Mouse (Mus musculus): Measurements from ENCODE around the gene Schip1. TPM values are rescaled to one million over a fixed set of nuclear protein-coding genes. Genes with fewer than 3 reads are reported as not detected.
A peak's percentile ranks its signal among the peaks of the same experiment; 100 is the strongest.

Gene Schip1
- polyA plus RNA-seq, 1 experiment from 2014 or later: 164 TPM

- no peaks in the 10 kb centered on the region for H3K9me3 ChIP-seq (replicated peaks)
- peaks cover 62% of the 10 kb centered on the region for H3K4me1 ChIP-seq
- ATAC-seq (ENCODE audit: low FRiP score): no peak
- H3K4me2 ChIP-seq: no peak overlapping the region
- no peak overlapping the region for H3K9ac ChIP-seq (replicated peaks)
- no peaks in the 10 kb centered on the region for H3K27me3 ChIP-seq (replicated peaks)
- no peak overlapping the region for H3K4me3 ChIP-seq (replicated peaks)
- no peak overlapping the region for H3K27ac ChIP-seq (replicated peaks)
- H3K36me3 ChIP-seq: no peaks in the 10 kb centered on the region
- 59% methylated on average over 13 of the region's 13 CpGs for WGBS
Observed at GRCm38 (mm10) chr3:68581591-68581990, 517.0 kb downstream of the Schip1 start.

- ATAC-seq (ENCODE audit: low FRiP score): no peak
- no peak overlapping the region; the same call in 1 of the 2 replicates for H3K4me2 ChIP-seq
- no peaks in the 10 kb centered on the region for H3K27me3 ChIP-seq (replicated peaks)
- H3K36me3 ChIP-seq: no peaks in the 10 kb centered on the region
- H3K27ac ChIP-seq (replicated peaks): peak overlapping the region; percentile 75; the same call in 1 of the 2 replicates
- H3K9me3 ChIP-seq (replicated peaks): no peaks in the 10 kb centered on the region
- 54% methylated on average over 12 of the region's 12 CpGs for WGBS
- peaks cover 60% of the 10 kb centered on the region for H3K4me1 ChIP-seq
- no peak overlapping the region for H3K4me3 ChIP-seq (replicated peaks)
- no peak overlapping the region for H3K9ac ChIP-seq (replicated peaks)
Observed at GRCm38 (mm10) chr3:68582103-68582740, 517.6 kb downstream of the Schip1 start.

DNA sequence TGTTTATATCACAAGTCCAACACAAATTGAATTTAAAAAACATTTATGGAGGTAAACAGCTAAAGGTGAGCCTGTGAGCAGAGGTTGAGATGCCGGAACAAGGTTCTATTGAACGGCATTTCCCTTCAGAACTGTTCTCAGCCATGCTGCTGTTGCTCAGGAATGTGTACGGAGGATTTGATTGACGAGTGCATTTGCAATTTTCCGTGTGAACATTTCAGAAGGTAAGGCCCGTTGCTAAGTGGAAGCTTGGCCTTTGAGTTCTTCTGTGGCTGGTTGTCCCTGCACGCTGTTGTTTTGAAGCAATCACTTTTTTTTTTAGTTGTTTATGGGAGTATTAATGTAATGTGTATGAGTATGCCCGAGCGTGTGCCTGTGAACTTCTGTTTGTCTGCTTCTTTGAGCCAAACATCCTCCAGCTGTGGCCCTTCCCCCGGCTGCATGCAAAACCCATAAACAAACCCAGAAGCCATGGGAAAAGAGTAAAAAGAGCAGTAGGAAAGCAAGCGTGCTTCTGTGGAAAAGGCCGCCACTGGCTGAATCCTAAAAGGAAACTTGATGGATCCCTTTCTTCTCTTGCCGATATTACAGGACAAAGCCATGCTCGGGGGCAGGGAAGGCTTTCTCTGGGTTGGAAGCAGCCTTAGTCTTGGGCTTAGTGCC, 518.6 kb downstream of the Schip1 start:
- H3K4me3 ChIP-seq (replicated peaks): no peak overlapping the region
- peaks cover 67% of the 10 kb centered on the region for H3K4me1 ChIP-seq
- H3K27ac ChIP-seq (replicated peaks): peak overlapping the region; percentile 75
- no peaks in the 10 kb centered on the region for H3K36me3 ChIP-seq
- no peaks in the 10 kb centered on the region for H3K27me3 ChIP-seq (replicated peaks)
- ATAC-seq (ENCODE audit: low FRiP score): no peak
- H3K9ac ChIP-seq (replicated peaks): no peak overlapping the region
- no peaks in the 10 kb centered on the region for H3K9me3 ChIP-seq (replicated peaks)
- 8% methylated on average over 14 of the region's 14 CpGs for WGBS
- peak overlapping the region; percentile 45 for H3K4me2 ChIP-seq

DNA sequence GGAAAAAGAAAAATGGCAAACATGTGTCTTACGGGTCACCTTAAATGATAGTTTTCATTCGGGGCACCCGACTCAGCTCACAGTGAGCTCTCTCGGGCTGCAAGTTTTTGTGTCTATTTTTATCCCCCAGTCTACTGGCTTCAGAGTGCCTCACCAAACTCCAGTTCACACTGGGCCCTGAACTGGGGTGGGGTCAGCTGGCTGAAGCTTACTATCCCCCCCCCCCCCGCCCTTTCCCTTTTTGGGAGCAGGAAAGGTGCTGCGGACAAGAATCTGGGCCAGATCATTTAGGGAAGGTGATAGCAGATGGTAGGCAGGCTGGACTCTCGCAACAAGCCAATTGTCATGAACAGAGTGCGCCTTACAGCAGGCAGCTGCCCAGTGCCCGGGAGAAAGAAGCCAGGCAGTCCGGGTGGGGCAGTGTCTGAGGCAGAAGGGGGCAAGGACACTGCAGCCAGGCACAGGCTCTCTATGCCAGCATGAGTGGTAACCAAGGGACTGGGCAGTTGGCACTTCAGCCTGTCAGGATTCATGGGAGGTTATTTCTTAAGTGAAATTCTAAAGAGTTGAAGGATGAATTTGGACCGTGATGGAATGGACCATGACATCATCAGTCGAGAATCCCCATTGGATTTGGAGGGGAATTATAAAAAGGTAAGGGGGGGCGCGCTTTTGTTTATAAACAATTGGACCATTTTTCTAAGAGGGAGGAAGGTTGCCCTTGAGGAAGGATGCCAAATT, 519.3 kb downstream of the Schip1 start:
- WGBS: 29% methylated on average over 14 of the region's 14 CpGs
- Histone ChIP-seq H3K27me3 (replicated peaks) (no peaks in the 10 kb centered on the region), H3K9ac (replicated peaks) (no peak overlapping the region), H3K4me1 (peaks cover 66% of the 10 kb centered on the region), H3K9me3 (replicated peaks) (no peaks in the 10 kb centered on the region), H3K36me3 (no peaks in the 10 kb centered on the region), H3K27ac (replicated peaks) (peak overlapping the region; percentile 75), H3K4me2 (peak overlapping the region; percentile 45), H3K4me3 (replicated peaks) (no peak overlapping the region)
- ATAC-seq (ENCODE audit: low FRiP score): peak; percentile 39; the same call in 1 of the 2 replicates

DNA sequence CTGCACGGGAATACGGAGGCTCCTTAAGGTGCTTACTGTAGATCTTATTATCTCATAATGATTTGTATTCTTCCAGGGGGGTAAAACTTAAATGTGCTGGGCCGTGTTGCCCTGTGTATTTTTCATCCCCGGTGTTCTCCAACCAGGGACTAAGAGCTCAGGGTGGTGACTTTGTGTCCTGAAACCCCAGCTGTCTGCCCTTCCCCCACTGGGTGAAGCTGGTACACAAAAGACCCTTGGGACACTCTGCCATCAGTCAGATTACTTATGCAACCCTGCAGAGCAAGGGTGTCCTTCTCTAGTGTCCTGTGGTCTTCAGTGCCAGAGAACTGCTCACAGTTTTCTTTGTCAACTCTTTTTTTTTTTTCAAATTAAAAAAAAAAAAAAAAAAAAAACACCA, 520.6 kb downstream of the Schip1 start:
- no peaks in the 10 kb centered on the region for H3K27me3 ChIP-seq (replicated peaks)
- H3K36me3 ChIP-seq: no peaks in the 10 kb centered on the region
- H3K4me2 ChIP-seq: no peak overlapping the region
- H3K9ac ChIP-seq (replicated peaks): no peak overlapping the region
- WGBS: 57% methylated on average over 4 of the region's 4 CpGs
- H3K9me3 ChIP-seq (replicated peaks): no peaks in the 10 kb centered on the region
- ATAC-seq (ENCODE audit: low FRiP score): no peak
- 0 out of 2 replicates have a peak overlapping the region, but pooled peaks have one; percentile 18 for H3K27ac ChIP-seq (replicated peaks)
- H3K4me1 ChIP-seq: peaks cover 67% of the 10 kb centered on the region
- no peak overlapping the region for H3K4me3 ChIP-seq (replicated peaks)

- WGBS: 21% methylated on average over 9 of the region's 9 CpGs
- Histone ChIP-seq H3K9ac (replicated peaks) (no peak overlapping the region), H3K4me1 (peaks cover 72% of the 10 kb centered on the region), H3K27ac (replicated peaks) (no peak overlapping the region), H3K9me3 (replicated peaks) (no peaks in the 10 kb centered on the region), H3K4me3 (replicated peaks) (no peak overlapping the region), H3K27me3 (replicated peaks) (no peaks in the 10 kb centered on the region), H3K36me3 (no peaks in the 10 kb centered on the region), H3K4me2 (no peak overlapping the region)
- ATAC-seq (ENCODE audit: low FRiP score): no peak
Observed at GRCm38 (mm10) chr3:68586646-68587064, 522.1 kb downstream of the Schip1 start.

- ATAC-seq (ENCODE audit: low FRiP score): 0 out of 2 replicates have a peak, but pooled peaks have one; percentile 16
- peaks cover 69% of the 10 kb centered on the region for H3K4me1 ChIP-seq
Observed at GRCm38 (mm10) chr3:68587567-68588245, 523.1 kb downstream of the Schip1 start.

DNA sequence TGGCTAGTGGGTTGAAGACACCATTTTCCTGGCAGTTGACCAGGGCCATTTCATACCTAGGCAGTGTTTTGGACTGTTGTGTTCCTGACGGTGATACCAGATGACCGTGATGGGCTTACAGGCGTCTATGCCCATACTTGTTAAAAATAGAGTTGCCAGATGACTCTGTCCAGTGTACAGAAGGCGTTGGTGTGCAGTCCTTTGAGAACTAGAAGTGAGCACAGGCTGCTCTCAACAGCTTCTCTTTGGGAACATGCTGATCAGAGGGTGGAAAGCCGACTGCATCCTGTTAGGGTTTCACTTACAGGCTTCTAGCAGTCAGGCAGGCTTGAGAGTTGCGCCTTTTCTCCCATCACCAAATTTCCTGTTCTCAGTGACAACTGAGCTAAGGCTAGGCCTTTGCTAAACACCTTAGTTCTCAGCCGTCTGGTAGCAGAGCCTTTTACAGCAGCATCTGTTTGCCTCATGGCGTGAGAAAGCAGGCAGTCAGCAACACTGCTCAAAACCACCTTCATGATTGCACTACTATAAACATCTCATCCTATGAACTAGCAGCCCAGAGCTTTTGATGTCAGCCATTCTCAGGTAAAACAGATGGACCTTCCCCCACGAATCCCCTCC, 524.7 kb downstream of the Schip1 start:
- no peak for ATAC-seq (ENCODE audit: low FRiP score)
- H3K27ac ChIP-seq (replicated peaks): no peak overlapping the region; the same call in 1 of the 2 replicates
- WGBS: 78% methylated on average over 9 of the region's 9 CpGs

More at GRCm38 (mm10) chr3:68587567-68588245, 523.1 kb downstream of the Schip1 start:
- Histone ChIP-seq H3K4me2 (no peak overlapping the region), H3K9ac (replicated peaks) (no peak overlapping the region), H3K4me3 (replicated peaks) (no peak overlapping the region), H3K27ac (replicated peaks) (no peak overlapping the region; the same call in none of the 2 replicates), H3K9me3 (replicated peaks) (no peaks in the 10 kb centered on the region), H3K27me3 (replicated peaks) (no peaks in the 10 kb centered on the region), H3K36me3 (no peaks in the 10 kb centered on the region)
- WGBS: 25% methylated on average over 10 of the region's 10 CpGs

DNA sequence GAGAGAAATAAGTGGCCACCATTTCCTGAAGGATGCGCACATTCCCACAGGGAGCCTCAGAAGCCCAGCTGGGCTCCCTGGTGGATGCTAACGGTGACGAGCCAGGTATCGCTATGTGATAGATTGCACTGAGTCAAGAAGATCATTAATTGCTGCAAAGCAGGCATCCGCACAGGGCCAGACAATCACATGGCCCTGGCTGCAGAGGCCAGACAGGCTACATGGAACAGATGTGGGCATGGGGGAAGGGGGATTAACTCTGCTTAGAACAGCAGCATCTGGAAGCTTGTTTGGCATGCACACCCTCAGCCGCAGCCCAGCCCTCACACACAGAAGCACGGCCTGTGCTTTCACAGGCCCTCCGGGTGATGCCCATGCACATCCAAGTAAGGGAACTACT, 525.8 kb downstream of the Schip1 start:
- no peaks in the 10 kb centered on the region for H3K9me3 ChIP-seq (replicated peaks)
- peak overlapping the region; percentile 54; the same call in 1 of the 2 replicates for H3K27ac ChIP-seq (replicated peaks)
- no peak; the same call in 1 of the 2 replicates for ATAC-seq (ENCODE audit: low FRiP score)
- 31% methylated on average over 8 of the region's 8 CpGs for WGBS
- H3K36me3 ChIP-seq: no peaks in the 10 kb centered on the region
- no peak overlapping the region for H3K4me3 ChIP-seq (replicated peaks)
- no peak overlapping the region; the same call in 1 of the 2 replicates for H3K4me2 ChIP-seq
- H3K27me3 ChIP-seq (replicated peaks): no peaks in the 10 kb centered on the region
- peaks cover 69% of the 10 kb centered on the region for H3K4me1 ChIP-seq
- no peak overlapping the region for H3K9ac ChIP-seq (replicated peaks)

More for the DNA sequence above, 524.7 kb downstream of the Schip1 start:
- H3K4me3 ChIP-seq (replicated peaks): no peak overlapping the region
- no peak overlapping the region for H3K9ac ChIP-seq (replicated peaks)
- H3K4me1 ChIP-seq: peaks cover 65% of the 10 kb centered on the region
- no peaks in the 10 kb centered on the region for H3K27me3 ChIP-seq (replicated peaks)
- H3K4me2 ChIP-seq: no peak overlapping the region
- no peaks in the 10 kb centered on the region for H3K36me3 ChIP-seq
- no peaks in the 10 kb centered on the region for H3K9me3 ChIP-seq (replicated peaks)

GRCm38 (mm10) chr3:68592575-68592974, 528.0 kb downstream of the Schip1 start:
- Histone ChIP-seq H3K36me3 (peaks cover 2% of the 10 kb centered on the region; the same call in 1 of the 2 replicates), H3K27ac (replicated peaks) (no peak overlapping the region), H3K9ac (replicated peaks) (no peak overlapping the region), H3K9me3 (replicated peaks) (no peaks in the 10 kb centered on the region), H3K27me3 (replicated peaks) (no peaks in the 10 kb centered on the region), H3K4me1 (peaks cover 55% of the 10 kb centered on the region), H3K4me3 (replicated peaks) (no peak overlapping the region), H3K4me2 (no peak overlapping the region)
- ATAC-seq (ENCODE audit: low FRiP score): no peak
- WGBS: 85% methylated on average over 10 of the region's 10 CpGs

All from neural tube, embryonic 15.5 days (tissue).